Mouse (Mus musculus) stomach, postnatal 0 days (tissue): ENCODE data around the gene 1700016K19Rik.

Experiments
- CTCF ChIP-seq: IDR thresholded peaks from 2 replicates; pipeline ENCODE4 v1.5.1; 2016; ENCODE audit warnings: antibody characterized with exemption, low read depth, mild to moderate bottlenecking, moderate library complexity
- EP300 ChIP-seq: optimal IDR thresholded peaks from 2 replicates; pipeline ENCODE3; 2016; ENCODE audit warnings: antibody characterized with exemption

GRCm38 (mm10) chr11:75965674-75966400 lies 33.9 kb upstream of the 1700016K19Rik start:
- no peak for TF ChIP-seq EP300
- no peak for TF ChIP-seq CTCF
